Mouse (Mus musculus) stomach, postnatal 0 days (tissue): ENCODE data around the gene Card11. TPM values are rescaled to one million over a fixed set of nuclear protein-coding genes. Genes with fewer than 3 reads are reported as not detected.

Source experiments
- ATAC-seq: fragments of 200-750 bp; cut with Nextera tagmentation; 2 replicates; pipeline ENCODE4 v1.8.0; 2017; ENCODE audit not compliant: low FRiP score, low TSS enrichment
- DNase-seq: peaks from one replicate; pipeline ENCODE4 v3.0.0-alpha.2; 2016; ENCODE audit warnings: low spot score
- H3K27ac ChIP-seq: fragments of 300-500 bp; sonication (generic); replicated peaks from 2 replicates; pipeline ENCODE4 v1.5.1; 2014; ENCODE audit warnings: mild to moderate bottlenecking, control low read depth
- H3K27me3 ChIP-seq: fragments of 300-500 bp; sonication (generic); 2 replicates; pipeline ENCODE4 v1.6.1; 2014; ENCODE audit warnings: low read length; ENCODE audit not compliant: control insufficient read depth, insufficient read depth
- H3K36me3 ChIP-seq: fragments of 300-500 bp; sonication (generic); 2 replicates; pipeline ENCODE4 v1.6.1; 2014; ENCODE audit warnings: low read length, mixed read lengths; ENCODE audit not compliant: control insufficient read depth, insufficient read depth
- H3K4me1 ChIP-seq: fragments of 300-500 bp; sonication (generic); replicated peaks from 2 replicates; pipeline ENCODE4 v1.6.1; 2014; ENCODE audit warnings: antibody characterized with exemption; ENCODE audit not compliant: control insufficient read depth, insufficient read depth
- H3K4me2 ChIP-seq: fragments of 300-500 bp; sonication (generic); replicated peaks from 2 replicates; pipeline ENCODE4 v1.6.1; 2014; ENCODE audit warnings: low read depth, mild to moderate bottlenecking, control low read depth, moderate library complexity
- H3K4me3 ChIP-seq: fragments of 300-500 bp; sonication (generic); 2 replicates; pipeline ENCODE4 v1.5.1; 2014; ENCODE audit warnings: low read depth, low read length, control low read depth
- H3K9ac ChIP-seq: fragments of 300-500 bp; sonication (generic); 2 replicates; pipeline ENCODE4 v1.6.1; 2014; ENCODE audit warnings: mild to moderate bottlenecking, low read length, control low read depth, mixed read lengths
- H3K9me3 ChIP-seq: fragments of 300-500 bp; sonication (generic); 2 replicates; pipeline ENCODE4 v1.6.1; 2016; ENCODE audit warnings: low read length; ENCODE audit not compliant: control insufficient read depth
- CTCF ChIP-seq: IDR thresholded peaks from 2 replicates; pipeline ENCODE4 v1.5.1; 2016; ENCODE audit warnings: antibody characterized with exemption, low read depth, mild to moderate bottlenecking, moderate library complexity
- EP300 ChIP-seq: optimal IDR thresholded peaks from 2 replicates; pipeline ENCODE3; 2016; ENCODE audit warnings: antibody characterized with exemption
- WGBS: fragments of 180-500 bp; shearing (Covaris S2); extraction: QIAGEN DNeasy Blood & Tissue Kit; methylation state at CpG from one replicate; pipeline ENCODE4 v1.1.7; 2014; 5-methylcytosine and 5-hydroxymethylcytosine counted together
- polyA plus RNA-seq: library from polyadenylated mRNA; unstranded; fragments of >200 nt; fragmentation: Nextera tagmentation; extraction: Ambion mirVana; gene quantifications from 2 replicates; pipeline ENCODE4 v1.2.1, GENCODE M21; 2015

Card11 gene
- polyA plus RNA-seq, 1 experiment from 2014 or later = 0.13 TPM

- no peaks in the 10 kb centered on the region for H3K4me1 ChIP-seq
- 77% methylated on average over 14 of the region's 14 CpGs for WGBS
- H3K4me3 ChIP-seq = no peak overlapping the region
- H3K27ac ChIP-seq = no peak overlapping the region
- no peak overlapping the region for H3K4me2 ChIP-seq
- ATAC-seq = no peak
- no peak for TF ChIP-seq EP300
- H3K27me3 ChIP-seq = no peaks in the 10 kb centered on the region
- no peaks in the 10 kb centered on the region for H3K9me3 ChIP-seq
- DNase-seq = no peak
- H3K9ac ChIP-seq = no peak overlapping the region
- no peaks in the 10 kb centered on the region for H3K36me3 ChIP-seq
Observed at GRCm38 (mm10) chr5:140940923-140941491, 59.4 kb downstream of the Card11 start.

DNA sequence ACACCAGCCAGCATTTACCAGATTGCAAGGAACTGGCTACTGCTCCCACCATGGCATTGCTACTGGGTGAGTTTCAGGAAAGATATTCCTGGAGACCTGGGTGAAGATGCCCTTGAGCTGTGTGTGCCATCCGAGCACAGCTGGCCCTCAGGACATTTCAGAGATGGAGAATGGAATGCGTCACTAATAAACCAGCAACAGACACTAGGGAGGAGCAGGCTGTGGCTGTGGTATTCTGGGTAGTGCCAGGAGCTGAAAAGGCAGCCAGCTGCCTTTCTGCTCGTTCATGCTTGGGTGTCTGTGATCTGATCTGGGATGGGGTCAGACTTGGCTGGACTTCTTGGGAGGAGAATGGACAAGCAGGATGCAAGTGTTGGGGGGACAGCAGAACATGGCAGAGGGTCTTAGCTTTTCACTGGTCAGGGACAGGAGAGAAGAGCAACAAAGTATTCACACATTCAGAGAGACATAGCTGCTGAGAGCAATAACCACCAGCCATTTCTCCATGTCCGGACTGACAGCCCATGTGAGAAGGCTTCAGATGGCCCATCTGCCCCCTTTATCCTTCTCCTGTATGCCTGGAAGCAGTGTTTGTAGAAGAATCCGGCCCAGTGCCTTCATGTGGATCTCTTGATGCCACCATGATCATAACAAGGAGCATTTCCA is 60.0 kb downstream of the Card11 start:
- Histone ChIP-seq H3K36me3 (no peaks in the 10 kb centered on the region), H3K4me1 (no peaks in the 10 kb centered on the region), H3K27me3 (no peaks in the 10 kb centered on the region), H3K9ac (no peak overlapping the region), H3K4me3 (no peak overlapping the region), H3K4me2 (no peak overlapping the region), H3K9me3 (no peaks in the 10 kb centered on the region), H3K27ac (no peak overlapping the region)
- ATAC-seq (no peak), DNase-seq (no peak)
- TF ChIP-seq EP300 (no peak), CTCF (no peak)
- WGBS = 55% methylated on average over 5 of the region's 5 CpGs

- TF ChIP-seq EP300 = no peak
- TF ChIP-seq CTCF = no peak
- ATAC-seq = no peak
- no peak overlapping the region for H3K4me2 ChIP-seq
- 80% methylated on average over 7 of the region's 7 CpGs for WGBS
- no peak for DNase-seq
- H3K4me1 ChIP-seq = no peaks in the 10 kb centered on the region
- H3K27me3 ChIP-seq = no peaks in the 10 kb centered on the region
- no peak overlapping the region for H3K9ac ChIP-seq
- H3K9me3 ChIP-seq = no peaks in the 10 kb centered on the region
- no peaks in the 10 kb centered on the region for H3K36me3 ChIP-seq
- no peak overlapping the region for H3K4me3 ChIP-seq
- no peak overlapping the region for H3K27ac ChIP-seq
Observed at GRCm38 (mm10) chr5:140936816-140937215, 63.6 kb downstream of the Card11 start.

DNA sequence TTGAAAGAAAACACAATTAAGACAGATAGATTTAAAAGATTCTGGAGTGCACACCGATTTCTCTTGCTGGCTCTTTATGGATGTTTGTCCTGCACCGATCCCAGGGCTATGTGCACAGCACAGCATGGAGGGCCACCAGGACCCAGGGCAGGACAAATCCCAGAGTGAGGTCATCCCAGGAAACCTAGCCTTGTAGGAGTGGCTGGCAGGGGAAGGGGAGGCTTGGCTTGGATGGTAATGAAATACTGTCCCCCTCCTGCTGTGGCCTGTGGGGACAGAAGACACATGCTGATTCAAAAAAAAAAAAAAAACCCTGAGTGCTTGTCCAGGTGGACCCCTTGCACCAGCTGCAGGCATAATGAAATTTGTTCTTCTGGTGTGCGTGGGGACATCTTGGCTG is 64.5 kb downstream of the Card11 start:
- DNase-seq (no peak), ATAC-seq (no peak)
- Histone ChIP-seq H3K4me3 (no peak overlapping the region), H3K4me1 (no peaks in the 10 kb centered on the region), H3K4me2 (no peak overlapping the region), H3K9me3 (no peaks in the 10 kb centered on the region), H3K27me3 (no peaks in the 10 kb centered on the region), H3K36me3 (no peaks in the 10 kb centered on the region), H3K27ac (no peak overlapping the region), H3K9ac (no peak overlapping the region)
- 85% methylated on average over 3 of the region's 3 CpGs for WGBS
- no peak for TF ChIP-seq CTCF

GRCm38 (mm10) chr5:140934639-140935315 is 65.6 kb downstream of the Card11 start:
- Histone ChIP-seq H3K36me3 (no peaks in the 10 kb centered on the region), H3K9me3 (no peaks in the 10 kb centered on the region), H3K4me1 (no peaks in the 10 kb centered on the region), H3K27ac (no peak overlapping the region), H3K4me3 (no peak overlapping the region), H3K4me2 (no peak overlapping the region), H3K9ac (no peak overlapping the region), H3K27me3 (no peaks in the 10 kb centered on the region)
- 81% methylated on average over 9 of the region's 9 CpGs for WGBS
- ATAC-seq = no peak
- DNase-seq = no peak
- TF ChIP-seq EP300 (no peak), CTCF (peak; percentile 38; the same call in 1 of the 2 replicates)
